Mouse (Mus musculus): ENCODE data around the gene Kat8. TPM values are rescaled to one million over a fixed set of nuclear protein-coding genes. Genes with fewer than 3 reads are reported as not detected.
"Not testable (repeated sequence)": the region's sequence is repeated elsewhere in the genome, so short reads cannot be mapped to it uniquely, and the experiment has no call there.

Kat8 gene
- polyA plus RNA-seq, 1 experiment: 14.2 TPM

GRCm38 (mm10) chr7:127895891-127896290 lies 16.4 kb upstream of the Kat8 start:
- DNase-seq (ENCODE audit: low read depth, low spot score): not testable (repeated sequence)
- 51% methylated on average over 7 of the region's 7 CpGs for WGBS

- WGBS: 63% methylated on average over 13 of the region's 13 CpGs
- no peak for DNase-seq (ENCODE audit: low read depth, low spot score)
Measured at GRCm38 (mm10) chr7:127896384-127896783, 15.9 kb upstream of the Kat8 start.

GRCm38 (mm10) chr7:127897542-127897941 lies 14.8 kb upstream of the Kat8 start:
- DNase-seq (ENCODE audit: low read depth, low spot score): no peak
- 90% methylated on average over 7 of the region's 7 CpGs for WGBS

DNA sequence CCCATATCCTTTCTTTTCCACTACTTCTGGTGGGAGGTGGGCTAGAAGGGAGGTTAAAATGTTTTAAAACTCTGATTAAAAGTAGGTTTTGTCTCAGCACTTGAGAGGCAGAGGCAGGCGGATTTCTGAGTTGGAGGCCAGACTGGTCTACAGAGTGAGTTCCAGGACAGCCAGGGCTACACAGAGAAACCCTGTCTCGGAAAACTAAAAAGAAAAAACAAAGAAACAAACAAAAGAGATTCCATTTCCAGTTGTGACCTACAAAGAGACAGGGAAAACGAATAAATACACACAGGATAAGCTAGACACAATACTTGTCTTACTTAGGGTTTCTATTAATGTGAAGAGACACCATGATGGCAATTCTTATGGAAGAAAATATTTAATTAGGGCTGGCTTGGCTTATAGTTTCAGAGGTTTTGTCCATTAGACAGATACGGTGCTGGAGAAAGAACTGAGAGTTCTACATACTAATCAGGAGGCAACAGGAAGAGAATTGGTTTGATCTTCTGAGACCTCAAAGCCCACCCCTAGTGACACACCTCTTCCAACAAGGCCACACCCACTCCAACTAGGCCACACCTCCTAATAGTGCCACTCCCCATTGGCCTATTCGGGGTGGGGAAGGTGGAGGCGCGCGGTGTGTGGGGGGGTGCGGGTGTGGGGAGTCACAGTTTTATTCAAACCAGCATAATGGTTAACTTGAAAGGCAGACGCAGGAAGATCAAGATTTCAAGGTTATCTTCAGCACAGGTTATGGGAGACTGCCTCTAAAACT lies 13.9 kb upstream of the Kat8 start:
- 34% methylated on average over 10 of the region's 10 CpGs for WGBS
- no peak for DNase-seq (ENCODE audit: low read depth, low spot score)

- WGBS: 19% methylated on average over 7 of the region's 7 CpGs
- no peak for DNase-seq (ENCODE audit: low read depth, low spot score)
Measured at GRCm38 (mm10) chr7:127899997-127900396, 12.3 kb upstream of the Kat8 start.

DNA sequence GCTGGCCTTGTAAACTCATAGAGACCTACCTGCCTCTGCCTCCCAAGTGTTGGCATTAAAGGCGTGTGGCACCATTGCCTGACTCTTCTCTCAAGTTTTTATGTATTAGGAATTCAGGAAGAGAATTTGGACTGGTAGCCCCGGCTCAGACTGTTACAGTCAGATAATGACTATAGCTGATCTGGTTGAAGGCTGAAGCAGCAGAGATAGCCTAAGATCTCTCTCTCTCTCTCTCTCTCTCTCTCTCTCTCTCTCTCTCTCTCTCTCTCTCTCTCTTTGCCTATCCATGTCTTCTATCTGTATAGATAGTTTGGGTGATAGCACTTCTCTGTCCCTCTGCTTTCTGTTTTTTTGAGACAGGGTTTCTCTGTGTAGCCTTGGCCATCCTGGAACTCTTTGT lies 10.5 kb upstream of the Kat8 start:
- WGBS: 93% methylated on average over 2 of the region's 2 CpGs
- DNase-seq (ENCODE audit: low read depth, low spot score): no peak

DNA sequence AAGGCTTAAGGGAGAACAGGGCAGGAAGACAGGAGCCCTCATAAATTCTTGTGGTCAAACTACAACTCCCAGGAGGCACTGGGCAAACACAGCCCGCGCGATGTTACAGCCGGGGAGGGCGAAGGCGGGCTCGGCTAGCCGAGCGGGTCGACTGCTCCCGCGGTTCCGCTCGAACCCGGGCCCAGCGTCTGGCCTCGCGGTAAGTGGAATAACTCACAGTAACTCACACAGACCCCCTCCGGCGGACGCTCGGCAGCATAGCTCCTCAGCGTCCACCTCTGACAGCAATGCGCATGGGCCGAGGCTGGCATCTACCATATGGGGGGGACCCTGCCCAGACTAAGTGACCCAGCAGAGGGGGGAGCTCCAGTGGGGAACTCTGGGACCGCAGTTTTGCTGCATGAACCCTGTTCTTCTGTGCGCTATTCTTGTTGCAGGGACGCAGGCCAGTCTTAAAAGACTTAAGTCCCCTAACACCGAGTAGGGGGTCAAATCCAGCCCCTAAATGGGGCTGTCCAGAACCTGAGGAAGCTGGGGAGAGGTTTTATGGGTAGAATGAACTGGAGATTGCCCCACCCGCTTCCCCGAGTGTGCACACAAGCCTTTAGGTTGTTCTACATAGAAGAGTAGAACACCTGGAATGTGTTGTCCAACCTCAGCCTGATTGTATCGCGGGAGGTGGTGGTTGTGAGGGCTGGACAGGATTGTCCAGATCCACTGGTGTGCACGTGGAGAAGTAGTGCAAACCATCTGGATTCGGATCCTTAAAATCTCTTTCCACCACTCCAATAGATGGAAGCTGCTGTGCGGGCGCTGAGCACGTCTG lies 8.1 kb upstream of the Kat8 start, which contains the start of gene Bckdk:
Gene Bckdk, plus strand, starts transcription at position 112 of the 826 bp plus-strand sequence.
- WGBS: 4% methylated on average over 38 of the region's 38 CpGs
- DNase-seq (ENCODE audit: low read depth, low spot score): no peak

DNA sequence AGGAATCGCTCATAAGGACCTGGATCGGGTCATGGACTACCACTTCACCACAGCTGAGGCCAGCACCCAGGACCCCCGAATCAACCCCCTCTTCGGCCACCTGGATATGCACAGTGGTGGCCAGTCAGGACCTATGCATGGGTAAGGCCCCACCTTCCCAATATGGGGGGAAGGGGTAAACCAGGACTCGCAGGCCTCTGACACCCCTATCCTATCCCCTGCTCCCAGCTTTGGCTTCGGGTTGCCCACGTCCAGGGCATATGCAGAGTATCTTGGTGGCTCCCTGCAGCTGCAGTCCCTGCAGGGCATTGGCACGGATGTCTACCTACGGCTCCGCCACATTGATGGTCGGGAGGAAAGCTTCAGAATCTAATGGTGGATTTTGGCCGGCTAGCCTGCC lies 4.4 kb upstream of the Kat8 start:
- WGBS: 93% methylated on average over 12 of the region's 12 CpGs
- no peak for DNase-seq (ENCODE audit: low read depth, low spot score)

- DNase-seq (ENCODE audit: low read depth, low spot score): no peak
- WGBS: 75% methylated on average over 4 of the region's 4 CpGs
Measured at GRCm38 (mm10) chr7:127908656-127909055, 3.7 kb upstream of the Kat8 start.

- DNase-seq (ENCODE audit: low read depth, low spot score): no peak
- 6% methylated on average over 4 of the region's 4 CpGs for WGBS
Measured at GRCm38 (mm10) chr7:127912938-127913337, 622 bp downstream of the Kat8 start.

DNA sequence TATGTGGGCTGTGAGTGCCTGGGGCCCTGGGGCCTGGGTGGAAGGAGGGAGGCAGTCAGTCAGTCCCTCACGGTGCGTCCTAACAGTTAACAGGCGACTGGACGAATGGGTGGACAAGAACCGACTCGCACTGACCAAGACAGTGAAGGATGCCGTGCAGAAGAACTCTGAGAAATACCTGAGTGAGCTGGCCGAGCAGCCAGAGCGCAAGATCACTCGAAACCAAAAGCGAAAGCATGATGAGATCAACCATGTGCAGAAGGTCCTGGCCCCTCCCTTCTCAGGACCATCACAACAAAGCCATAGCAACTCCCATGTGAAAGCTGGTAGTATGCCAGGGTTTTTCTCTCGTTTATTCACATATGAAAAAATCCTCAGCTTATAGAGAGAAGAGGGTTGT lies 3.0 kb downstream of the Kat8 start:
- no peak for DNase-seq (ENCODE audit: low read depth, low spot score)

DNA sequence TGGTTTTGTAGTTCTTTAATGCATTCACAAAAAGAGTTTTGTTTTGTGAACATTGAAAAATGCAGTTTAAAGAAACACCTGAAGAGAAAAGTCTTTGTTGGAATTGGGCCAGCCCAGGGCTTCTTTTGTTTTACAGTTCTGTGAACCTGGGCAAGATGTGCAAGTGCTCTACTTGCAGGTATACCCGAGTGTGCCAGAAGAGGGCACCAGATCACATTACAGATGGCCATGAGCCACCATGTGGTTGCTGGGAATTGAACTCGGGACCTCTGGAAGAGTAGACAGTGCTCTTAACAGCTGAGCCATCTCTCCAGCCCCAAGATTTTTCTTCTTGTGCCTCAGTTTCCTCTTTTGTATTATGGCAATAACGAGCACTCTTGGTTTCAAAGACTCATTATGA lies 5.9 kb downstream of the Kat8 start:
- no peak for DNase-seq (ENCODE audit: low read depth, low spot score)

More for the DNA sequence above, 3.0 kb downstream of the Kat8 start:
- 79% methylated on average over 12 of the region's 12 CpGs for WGBS

GRCm38 (mm10) chr7:127919290-127919689 lies 7.0 kb downstream of the Kat8 start:
- 81% methylated on average over 7 of the region's 7 CpGs for WGBS

More for the DNA sequence above, 5.9 kb downstream of the Kat8 start:
- WGBS: 48% methylated on average over 3 of the region's 3 CpGs

DNA sequence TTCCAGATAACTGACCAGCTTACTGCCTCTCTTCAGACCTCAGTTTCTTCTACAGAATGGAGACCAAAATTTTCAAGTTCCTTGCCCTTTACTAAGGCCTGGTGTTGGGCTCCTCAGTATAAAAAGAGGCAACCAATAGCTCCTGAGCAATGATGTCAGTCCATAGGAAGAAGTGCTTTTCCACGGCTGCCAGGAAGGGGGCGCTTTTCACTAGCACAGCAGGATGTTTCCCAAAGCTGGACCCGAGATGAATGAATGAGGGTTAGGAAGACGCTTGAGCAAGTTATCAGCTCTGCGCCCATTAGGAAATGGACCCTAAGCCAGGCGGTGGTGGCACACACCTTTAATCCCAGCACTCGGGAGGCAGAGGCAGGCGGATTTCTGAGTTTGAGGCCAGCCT lies 9.2 kb downstream of the Kat8 start:
- WGBS: 47% methylated on average over 8 of the region's 8 CpGs

More at GRCm38 (mm10) chr7:127919290-127919689, 7.0 kb downstream of the Kat8 start:
- DNase-seq (ENCODE audit: low read depth, low spot score): no peak

GRCm38 (mm10) chr7:127922451-127923275 lies 10.3 kb downstream of the Kat8 start:
- WGBS: 21% methylated on average over 6 of the region's 6 CpGs
- DNase-seq (ENCODE audit: low read depth, low spot score): no peak

More for the DNA sequence above, 9.2 kb downstream of the Kat8 start:
- no peak for DNase-seq (ENCODE audit: low read depth, low spot score)

DNA sequence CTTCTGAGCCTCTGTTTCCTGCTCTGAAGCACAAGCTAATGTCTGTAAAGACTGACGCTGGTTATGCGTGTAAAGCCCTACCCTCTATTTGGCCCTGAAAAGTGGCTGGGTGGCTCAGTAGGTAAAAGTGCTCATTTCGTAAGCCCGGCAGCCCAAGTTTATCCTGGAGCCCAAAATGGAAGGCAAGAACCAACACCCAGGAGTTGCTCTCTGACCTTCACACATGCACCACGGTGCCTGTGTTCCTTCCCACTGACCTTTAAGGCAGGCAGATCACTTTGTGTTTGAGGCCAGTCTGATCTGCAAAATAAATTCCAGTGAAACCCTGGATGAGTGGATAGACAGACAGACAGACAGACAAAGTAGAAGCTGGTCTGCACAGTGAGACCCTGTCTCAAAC lies 11.4 kb downstream of the Kat8 start:
- DNase-seq (ENCODE audit: low read depth, low spot score): no peak
- WGBS: 35% methylated on average over 5 of the region's 5 CpGs

DNA sequence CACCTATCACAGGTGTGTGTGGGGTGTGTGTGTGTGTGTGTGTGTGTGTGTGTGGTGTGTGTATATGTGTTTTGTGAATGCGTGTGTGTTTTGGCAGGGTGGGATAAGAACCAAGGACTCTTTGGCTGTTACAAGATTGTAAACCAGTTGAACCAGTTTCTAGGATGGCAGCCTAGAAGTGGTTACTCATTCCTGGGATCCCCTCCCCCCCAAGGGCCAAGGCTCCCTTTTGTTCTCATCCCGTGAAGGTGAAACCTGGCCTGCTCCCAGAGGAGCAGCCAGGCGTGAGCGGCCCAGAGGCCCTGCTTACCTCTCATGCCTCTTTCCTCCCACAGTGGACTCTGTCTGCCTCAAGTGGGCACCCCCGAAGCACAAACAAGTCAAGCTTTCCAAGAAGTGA lies 12.9 kb downstream of the Kat8 start:
- DNase-seq (ENCODE audit: low read depth, low spot score): no peak
- WGBS: 37% methylated on average over 5 of the region's 5 CpGs

DNA sequence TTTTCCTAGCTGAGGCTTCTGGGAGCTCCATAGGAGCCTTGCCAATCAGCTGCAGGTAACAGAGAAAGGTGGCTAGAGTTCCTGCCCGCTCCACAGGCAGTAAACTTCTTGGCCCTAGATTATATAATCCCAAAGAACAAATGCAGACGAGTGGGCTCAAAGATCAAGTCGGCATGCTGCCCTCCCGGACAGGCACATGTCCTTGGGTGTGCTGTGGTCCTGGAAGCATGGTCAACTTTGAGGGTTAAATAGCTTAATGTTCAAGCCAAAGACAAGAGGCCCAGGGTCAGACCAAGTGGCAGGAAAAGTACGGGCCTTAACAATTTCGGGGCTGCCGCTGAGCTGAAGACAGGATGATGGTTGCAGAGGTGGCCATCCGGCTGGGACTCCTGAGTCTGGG lies 13.8 kb downstream of the Kat8 start:
- WGBS: 49% methylated on average over 8 of the region's 8 CpGs
- no peak for DNase-seq (ENCODE audit: low read depth, low spot score)

- DNase-seq (ENCODE audit: low read depth, low spot score): no peak
- 53% methylated on average over 11 of the region's 11 CpGs for WGBS
Measured at GRCm38 (mm10) chr7:127926846-127927245, 14.5 kb downstream of the Kat8 start.

- no peak for DNase-seq (ENCODE audit: low read depth, low spot score)
Measured at GRCm38 (mm10) chr7:127927726-127928125, 15.4 kb downstream of the Kat8 start.

More at GRCm38 (mm10) chr7:127927726-127928125, 15.4 kb downstream of the Kat8 start:
- WGBS: 56% methylated on average over 11 of the region's 11 CpGs
